ENCODE assay signal across 11 mouse cellular contexts in the genomic region with DNA sequence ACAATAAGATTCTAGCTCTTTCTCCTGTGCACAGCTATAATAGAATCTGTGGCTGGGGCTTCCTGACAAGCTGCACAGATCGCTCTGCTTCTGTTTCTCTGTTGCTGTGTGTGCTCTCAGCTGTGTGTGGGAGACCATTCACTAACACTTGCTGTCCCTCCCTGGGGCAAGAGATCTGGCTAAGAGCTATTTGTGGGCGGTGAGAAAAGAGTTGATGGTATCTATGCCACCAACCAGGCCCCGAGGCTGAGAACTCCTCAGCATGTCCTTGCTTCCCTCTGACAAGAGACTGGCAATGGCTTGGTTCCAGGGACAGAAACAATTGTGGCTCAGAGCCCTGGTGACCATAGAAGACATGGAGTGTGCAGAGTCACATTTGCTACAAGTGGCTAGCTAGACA. TPM values are rescaled to one million over a fixed set of nuclear protein-coding genes. Genes with fewer than 3 reads are reported as not detected.
A peak's percentile ranks its signal among the peaks of the same experiment; 100 is the strongest.
DNase-seq lines count a peak whose midpoint lies in the region; ATAC-seq and TF ChIP-seq lines count a peak whose summit lies in the region.
"Had no signal": no experiment of that assay in that cellular context is flagged by ENCODE, and none has a peak within 500 bp of the region (broad histone marks: within the 10 kb centered on the region; RNA-seq: fewer than 3 reads in every experiment).

No protein-coding gene starts in this region.

- no peak overlapping the region for H3K4me3 ChIP-seq in midbrain, embryonic 14.5 days (replicated peaks; ENCODE audit: low read depth, low read length)
- H3K4me3 ChIP-seq in midbrain, embryonic 15.5 days = no peak overlapping the region
- H3K4me3 ChIP-seq in kidney, adult 2 months (ENCODE audit: insufficient read depth, low read depth, low read length) = no peak overlapping the region
- no peak overlapping the region for H3K4me3 ChIP-seq in kidney, embryonic 14.5 days (ENCODE audit: low read length)
- H3K4me3 ChIP-seq: erythroblast, embryonic 14.5 days had no signal

- H3K27ac ChIP-seq in midbrain, embryonic 14.5 days (replicated peaks; ENCODE audit: low read depth, low read length) = peak overlapping the region; percentile 32; the same call in 1 of the 2 replicates
- no peak overlapping the region for H3K27ac ChIP-seq in midbrain, embryonic 15.5 days
- H3K27ac ChIP-seq in kidney, adult 2 months (ENCODE audit: insufficient read depth, low read depth, low read length) = no peak overlapping the region
- no peak overlapping the region for H3K27ac ChIP-seq in kidney, embryonic 14.5 days (ENCODE audit: low read depth, low read length)
- H3K27ac ChIP-seq: liver, embryonic 14.5 days had no signal

- DNase-seq in midbrain, embryonic 14.5 days = no peak
- peak; percentile 92 for DNase-seq in brain, adult 2 months (ENCODE audit: low read depth, low spot score)
- peak; percentile 82 for DNase-seq in layer of hippocampus, adult 9-11 months
- DNase-seq in right cerebral cortex, postnatal 14 days = peak; percentile 29
- DNase-seq in thymus, postnatal 36 days = no peak
- no peak for DNase-seq in kidney, adult 2 months

- H3K27me3 ChIP-seq in midbrain, embryonic 14.5 days (ENCODE audit: control insufficient read depth, insufficient read depth, low read length) = no peaks in the 10 kb centered on the region
- H3K27me3 ChIP-seq in midbrain, embryonic 15.5 days (replicated peaks) = no peaks in the 10 kb centered on the region
- no peaks in the 10 kb centered on the region for H3K27me3 ChIP-seq in kidney, adult 2 months (replicated peaks; ENCODE audit: control insufficient read depth, insufficient read depth, low read length)
- no peaks in the 10 kb centered on the region for H3K27me3 ChIP-seq in kidney, embryonic 14.5 days (ENCODE audit: control insufficient read depth, insufficient read depth, low read length)

- ATAC-seq in midbrain, embryonic 14.5 days (ENCODE audit: low FRiP score, low TSS enrichment) = no peak
- no peak for ATAC-seq in midbrain, embryonic 15.5 days (replicated peaks)
- no peak for ATAC-seq in kidney, embryonic 14.5 days (ENCODE audit: low FRiP score, low TSS enrichment)

- no peaks in the 10 kb centered on the region for H3K4me1 ChIP-seq in midbrain, embryonic 14.5 days (ENCODE audit: control insufficient read depth, insufficient read depth, low read length)
- H3K4me1 ChIP-seq in midbrain, embryonic 15.5 days = no peaks in the 10 kb centered on the region
- H3K4me1 ChIP-seq in kidney, adult 2 months (ENCODE audit: control insufficient read depth, insufficient read depth, low read length) = no peaks in the 10 kb centered on the region
- no peaks in the 10 kb centered on the region for H3K4me1 ChIP-seq in kidney, embryonic 14.5 days (ENCODE audit: control insufficient read depth, insufficient read depth, low read length)

- no peak for TF ChIP-seq POLR2A in kidney, adult 2 months (IDR thresholded peaks at IDR 0.05; ENCODE audit: low read depth, low read length)

- no peak for TF ChIP-seq CTCF in kidney, adult 2 months (conservative IDR thresholded peaks at IDR 0.05; ENCODE audit: insufficient read depth, insufficient read length, low read depth, low read length)

- H3K9ac ChIP-seq in midbrain, embryonic 14.5 days (replicated peaks; ENCODE audit: low read length) = no peak overlapping the region
- no peak overlapping the region for H3K9ac ChIP-seq in midbrain, embryonic 15.5 days
- H3K9ac ChIP-seq in kidney, embryonic 14.5 days (ENCODE audit: low read depth, low read length) = no peak overlapping the region
- H3K9ac ChIP-seq: liver, embryonic 14.5 days had no signal

- 71% methylated on average over 3 of the region's 3 CpGs for WGBS in midbrain, embryonic 14.5 days
- WGBS in midbrain, embryonic 15.5 days = 55% methylated on average over 3 of the region's 3 CpGs
- WGBS in kidney, adult 2 months = 62% methylated on average over 3 of the region's 3 CpGs
- 50% methylated on average over 3 of the region's 3 CpGs for WGBS in kidney, embryonic 14.5 days

- H3K36me3 ChIP-seq in midbrain, embryonic 14.5 days (ENCODE audit: control insufficient read depth, insufficient read depth, low read length) = no peaks in the 10 kb centered on the region
- H3K36me3 ChIP-seq in midbrain, embryonic 15.5 days (replicated peaks) = no peaks in the 10 kb centered on the region
- H3K36me3 ChIP-seq in kidney, adult 2 months (ENCODE audit: control insufficient read depth, insufficient read depth, low read length) = no peaks in the 10 kb centered on the region
- no peaks in the 10 kb centered on the region for H3K36me3 ChIP-seq in kidney, embryonic 14.5 days (ENCODE audit: control insufficient read depth, insufficient read depth, low read length)
- H3K36me3 ChIP-seq: G1E had no signal

- H3K9me3 ChIP-seq in midbrain, embryonic 14.5 days (ENCODE audit: control insufficient read depth, low read length) = no peaks in the 10 kb centered on the region
- H3K9me3 ChIP-seq in midbrain, embryonic 15.5 days = no peaks in the 10 kb centered on the region
- no peaks in the 10 kb centered on the region for H3K9me3 ChIP-seq in kidney, embryonic 14.5 days (ENCODE audit: control insufficient read depth, low read length)
- H3K9me3 ChIP-seq: G1E had no signal

- H3K4me2 ChIP-seq in midbrain, embryonic 14.5 days (ENCODE audit: low read length) = no peak overlapping the region
- no peak overlapping the region for H3K4me2 ChIP-seq in midbrain, embryonic 15.5 days
- H3K4me2 ChIP-seq in kidney, embryonic 14.5 days (replicated peaks; ENCODE audit: low read depth, low read length) = no peak overlapping the region

RNA-seq across cellular contexts. Expression of gene Fbrsl1, which starts 10.6 kb away (rescaled TPM):
- 20.7 and 22.0 TPM in 2 replicates for polyA plus RNA-seq in midbrain, embryonic 14.5 days (2014; fragmentation: Nextera tagmentation; extraction: Ambion mirVana)
- 24.2 and 25.9 TPM in 2 replicates for polyA plus RNA-seq in midbrain, embryonic 15.5 days (2015; fragmentation: Nextera tagmentation; extraction: Ambion mirVana)
- 38.2 and 47.0 TPM in 2 replicates for polyA plus RNA-seq in kidney, adult 2 months (2012; rRNA removed)
- polyA plus RNA-seq in kidney, embryonic 14.5 days (2014; fragmentation: Nextera tagmentation; extraction: Ambion mirVana) = 15.7 and 16.7 TPM in 2 replicates

Comparison
In these comparisons a context has a peak if more than half of its experiments do, and no peak if none do; other contexts are left out.
1. DNase-seq: peak in brain, adult 2 months (single experiment), layer of hippocampus, adult 9-11 months (single experiment) and right cerebral cortex, postnatal 14 days (single experiment); none in midbrain, embryonic 14.5 days (single experiment), thymus, postnatal 36 days (0 of 2) and kidney, adult 2 months (single experiment).